Mouse (Mus musculus): ENCODE measurements around the gene Mllt10.

Gene Mllt10

DNA sequence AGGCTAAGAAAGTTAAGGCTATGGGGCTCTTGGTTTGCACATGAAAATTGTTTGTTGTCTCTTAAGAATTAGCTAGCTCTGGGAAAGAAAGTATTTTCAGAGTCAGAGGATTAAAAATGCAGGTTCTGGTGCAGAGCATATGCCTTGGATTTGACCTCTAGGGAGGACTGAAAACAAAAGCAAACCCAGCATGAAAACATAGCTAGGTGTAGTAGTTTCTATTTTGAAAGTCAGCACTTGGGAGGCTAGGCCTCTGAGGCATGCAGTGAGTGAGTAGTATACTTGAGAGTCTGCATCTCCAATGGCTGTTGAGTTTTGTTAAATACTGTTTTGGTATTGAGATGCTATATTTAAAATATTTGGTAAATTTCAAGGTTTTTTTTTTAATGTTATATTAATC, 39.3 kb downstream of the Mllt10 start:
- no peak for DNase-seq

DNA sequence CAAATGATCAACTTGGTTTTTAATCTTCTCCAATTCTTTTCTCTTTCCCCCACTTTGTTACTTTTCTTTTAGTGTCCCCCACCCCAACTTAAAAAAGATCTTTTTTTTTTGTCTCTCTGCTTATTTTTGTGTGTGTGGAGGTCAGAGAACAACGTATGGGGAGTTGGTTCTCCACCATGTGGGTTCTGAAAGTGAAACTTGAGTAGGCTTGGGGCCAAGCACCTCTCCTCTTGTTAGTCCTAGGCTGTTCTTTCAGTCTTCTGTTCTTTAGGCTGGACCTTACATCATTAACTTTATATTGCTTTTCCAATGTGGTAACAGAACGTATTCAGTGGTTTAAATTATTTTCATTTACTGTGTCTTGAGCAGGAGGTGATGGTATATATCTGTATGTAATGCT, 40.8 kb downstream of the Mllt10 start:
- no peak for DNase-seq

DNA sequence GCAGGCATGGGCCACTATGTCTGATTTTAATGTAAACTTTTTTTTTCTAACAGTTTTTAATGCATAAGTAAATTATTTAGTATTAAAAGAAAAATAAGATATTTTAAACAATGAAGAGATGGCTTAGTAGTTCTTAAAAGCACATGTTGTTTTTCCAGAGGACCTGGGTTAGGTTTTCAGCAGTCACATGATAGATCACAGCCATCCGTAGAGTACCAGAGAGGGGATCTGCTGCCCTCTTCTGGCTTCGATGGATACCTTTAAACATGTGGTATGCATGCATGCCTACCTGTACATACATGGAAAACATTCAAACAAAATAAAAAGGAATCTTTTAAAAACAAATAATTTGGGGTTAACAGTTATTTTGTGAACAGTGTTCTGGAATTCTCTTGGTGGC, 45.9 kb downstream of the Mllt10 start:
- no peak for DNase-seq

DNA sequence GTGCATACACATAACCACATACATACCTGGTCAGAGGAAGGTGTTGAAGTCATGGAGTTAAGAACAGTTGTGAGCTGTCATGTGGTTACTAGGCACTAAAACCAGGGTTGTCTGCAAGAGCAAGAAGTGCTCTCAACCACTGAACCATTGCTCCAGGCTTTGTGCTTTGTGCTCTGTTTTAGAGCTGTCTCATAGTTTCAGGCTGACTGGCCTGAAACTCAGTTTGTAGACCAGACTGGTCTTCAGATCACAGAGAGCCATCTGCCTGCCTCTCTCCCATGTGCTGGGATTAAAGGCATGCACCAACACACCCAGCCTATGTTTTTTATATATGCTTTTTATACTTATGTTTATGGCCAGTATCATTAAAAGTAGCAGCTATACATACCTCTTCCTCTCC, 52.5 kb downstream of the Mllt10 start:
- DNase-seq, result no peak

DNA sequence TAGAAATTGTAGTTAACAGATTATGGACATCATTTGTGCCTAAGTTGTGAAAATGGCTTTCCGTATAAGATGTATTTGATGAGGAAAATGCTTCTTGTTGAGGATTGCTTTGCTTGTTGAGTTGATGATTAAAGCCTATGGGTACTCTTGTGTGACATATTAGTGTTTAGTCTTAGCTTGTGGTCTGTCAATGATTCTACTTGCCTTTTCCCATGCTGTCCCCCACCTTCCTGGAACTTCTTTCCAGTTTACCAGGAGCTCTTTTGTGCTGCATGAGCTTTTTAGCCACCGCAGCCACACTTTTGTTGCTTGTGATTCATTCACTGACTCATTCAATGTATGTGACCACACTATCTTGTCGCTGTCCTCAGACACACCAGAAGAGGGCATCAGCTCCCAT, 53.2 kb downstream of the Mllt10 start:
- DNase-seq, result no peak

DNA sequence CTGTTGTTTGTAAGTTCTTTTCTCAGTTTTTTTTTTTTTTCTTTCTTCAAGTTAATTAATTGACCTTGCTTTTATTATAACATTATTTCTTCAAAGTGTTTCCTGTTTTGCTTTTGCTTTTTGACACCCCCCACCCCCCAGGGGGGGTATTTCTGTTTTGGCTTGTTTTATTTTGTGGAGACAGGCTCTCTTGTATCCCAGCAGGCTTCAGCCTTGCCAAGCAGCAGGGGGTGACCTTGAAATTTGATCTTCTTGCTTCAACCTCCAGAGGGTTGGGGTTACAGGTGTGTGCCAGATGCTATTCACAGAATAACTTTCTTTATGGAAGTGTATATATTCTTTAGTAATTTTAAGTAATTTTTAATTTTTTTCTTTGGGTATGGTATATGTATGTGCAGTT, 56.4 kb downstream of the Mllt10 start:
- peak in 1 of 2 experiments; percentile 12 for DNase-seq

DNA sequence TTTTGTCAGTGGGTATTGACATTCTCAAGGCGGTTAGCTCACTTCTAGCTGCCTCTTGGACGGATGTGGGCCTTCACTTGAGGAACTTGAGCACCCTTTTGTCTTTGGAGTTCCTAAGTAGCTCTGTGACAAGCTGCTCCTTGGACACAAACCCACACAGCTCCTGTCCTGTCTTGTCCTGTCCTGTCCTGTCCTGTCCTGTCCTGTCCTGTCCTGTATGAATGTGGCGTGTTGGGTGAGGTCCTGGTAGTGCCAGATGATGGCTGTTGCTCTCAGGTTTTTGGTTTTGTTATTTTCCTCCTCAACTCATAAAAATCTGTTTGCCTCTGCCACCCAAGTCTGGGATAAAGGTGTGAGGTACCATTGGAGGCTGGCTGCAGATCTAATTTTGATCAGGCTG, 61.4 kb downstream of the Mllt10 start:
- no peak for DNase-seq

DNA sequence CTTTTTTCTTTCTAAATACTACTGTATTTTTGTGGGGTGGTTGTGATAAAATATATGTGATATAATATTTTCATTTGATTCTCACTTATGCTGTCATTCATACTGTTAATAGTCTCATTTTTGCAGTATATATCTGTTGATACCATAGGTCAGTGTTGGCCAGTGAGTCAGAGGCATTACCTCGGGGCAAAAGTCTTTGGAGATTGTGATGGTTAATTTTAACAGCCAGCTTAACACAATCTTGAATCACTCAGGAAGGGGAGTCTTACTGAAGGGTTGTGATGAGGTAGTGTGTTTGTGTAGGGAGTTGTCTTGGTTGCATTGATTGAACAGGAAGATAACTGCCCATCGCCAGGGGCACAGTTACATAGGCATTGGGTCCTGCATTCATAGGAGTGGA, 83.1 kb downstream of the Mllt10 start:
- no peak for DNase-seq

DNA sequence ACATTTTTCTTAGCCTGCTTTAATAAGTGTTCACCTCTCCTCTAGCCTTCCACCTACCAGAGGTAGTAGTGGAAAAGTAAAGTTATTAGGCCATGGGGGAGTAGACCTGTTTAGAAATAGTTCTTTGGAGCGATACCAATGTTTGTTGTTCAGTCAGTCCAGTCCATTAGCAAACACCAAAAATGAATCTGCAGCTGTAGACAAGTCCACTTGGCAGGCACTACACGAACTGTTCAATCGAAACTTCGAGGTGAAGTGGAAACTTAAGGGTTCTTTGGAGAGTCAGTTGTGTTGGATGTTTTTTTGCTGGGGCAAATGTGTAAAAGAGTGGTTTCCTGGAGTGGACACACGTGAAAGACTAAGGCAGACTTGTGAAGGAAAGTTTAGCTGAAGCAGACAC, 84.6 kb downstream of the Mllt10 start:
- no peak for DNase-seq

DNA sequence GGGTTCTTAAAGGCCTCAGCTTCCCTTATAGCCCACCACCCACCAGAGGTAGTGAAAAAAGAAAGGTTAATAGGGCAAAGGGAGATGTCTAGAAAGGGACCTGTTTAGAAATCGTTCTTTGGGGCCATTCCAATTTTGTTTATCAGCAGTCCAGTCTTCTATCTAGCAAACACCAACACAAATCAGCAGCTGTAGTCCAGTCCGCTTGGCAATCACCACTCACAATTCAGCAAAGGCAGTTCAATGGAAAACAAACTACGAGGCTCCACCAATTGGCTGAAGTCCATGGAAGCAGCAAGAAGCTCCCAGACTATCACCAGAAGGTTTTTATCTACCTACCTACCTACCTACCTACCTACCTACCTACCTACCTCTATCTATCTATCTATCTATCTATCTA, 101.1 kb downstream of the Mllt10 start:
- DNase-seq, result no peak

DNA sequence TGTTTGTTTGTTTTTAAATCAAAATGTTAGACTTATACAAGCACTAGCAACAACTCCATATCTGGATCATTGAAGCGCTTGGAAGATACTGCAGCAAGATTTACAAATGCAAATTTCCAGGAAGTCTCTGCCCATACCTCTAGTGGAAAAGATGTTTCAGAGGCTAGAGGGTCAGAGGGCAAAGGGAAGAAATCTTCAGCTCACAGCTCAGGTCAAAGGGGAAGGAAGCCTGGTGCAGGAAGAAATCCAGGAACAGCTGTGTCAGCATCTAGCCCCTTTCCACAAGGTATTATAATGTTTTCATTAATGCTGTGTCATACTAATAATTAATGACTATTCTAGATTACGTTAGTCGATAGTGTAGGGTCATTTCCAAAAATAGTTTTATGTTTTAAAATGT, 104.4 kb downstream of the Mllt10 start:
- DNase-seq, result no peak

DNA sequence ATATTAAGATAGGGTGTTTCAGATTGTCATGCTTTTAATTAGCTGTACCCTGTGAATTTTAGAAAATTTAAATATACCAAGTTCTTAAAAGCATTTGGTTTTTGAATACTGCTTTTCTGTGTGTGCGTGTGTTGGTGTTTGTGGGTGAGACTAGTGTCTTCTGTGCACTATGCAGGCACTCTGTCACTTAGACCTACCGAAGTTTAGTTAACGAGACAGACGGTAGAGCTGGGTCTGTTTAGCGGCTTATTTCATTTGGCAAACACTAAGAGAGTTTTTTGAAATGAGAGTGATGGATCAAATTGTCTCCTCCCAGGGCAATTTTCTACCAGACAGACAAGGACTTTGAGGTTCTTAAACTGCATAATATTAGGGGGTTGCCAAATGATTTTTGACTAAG, 106.0 kb downstream of the Mllt10 start:
- no peak for DNase-seq

DNA sequence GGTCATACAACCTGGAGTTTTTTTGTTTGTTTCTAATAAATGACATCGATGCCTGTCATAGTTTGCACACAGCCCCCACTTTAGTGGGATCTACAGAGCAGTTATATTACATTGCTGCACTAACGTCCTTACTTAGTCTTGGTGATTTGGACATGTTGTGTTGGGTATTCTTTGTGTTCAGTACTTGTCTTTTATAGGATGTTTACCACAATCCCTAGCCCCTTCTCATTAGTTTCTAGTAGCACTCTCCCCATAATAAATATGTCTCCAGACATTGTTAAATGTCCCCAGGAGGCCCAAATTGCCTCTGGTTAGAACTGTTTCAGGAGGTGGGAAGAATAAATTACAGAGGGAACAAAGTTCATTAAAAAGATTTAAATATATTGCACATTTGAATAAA, 110.5 kb downstream of the Mllt10 start:
- no peak for DNase-seq

DNA sequence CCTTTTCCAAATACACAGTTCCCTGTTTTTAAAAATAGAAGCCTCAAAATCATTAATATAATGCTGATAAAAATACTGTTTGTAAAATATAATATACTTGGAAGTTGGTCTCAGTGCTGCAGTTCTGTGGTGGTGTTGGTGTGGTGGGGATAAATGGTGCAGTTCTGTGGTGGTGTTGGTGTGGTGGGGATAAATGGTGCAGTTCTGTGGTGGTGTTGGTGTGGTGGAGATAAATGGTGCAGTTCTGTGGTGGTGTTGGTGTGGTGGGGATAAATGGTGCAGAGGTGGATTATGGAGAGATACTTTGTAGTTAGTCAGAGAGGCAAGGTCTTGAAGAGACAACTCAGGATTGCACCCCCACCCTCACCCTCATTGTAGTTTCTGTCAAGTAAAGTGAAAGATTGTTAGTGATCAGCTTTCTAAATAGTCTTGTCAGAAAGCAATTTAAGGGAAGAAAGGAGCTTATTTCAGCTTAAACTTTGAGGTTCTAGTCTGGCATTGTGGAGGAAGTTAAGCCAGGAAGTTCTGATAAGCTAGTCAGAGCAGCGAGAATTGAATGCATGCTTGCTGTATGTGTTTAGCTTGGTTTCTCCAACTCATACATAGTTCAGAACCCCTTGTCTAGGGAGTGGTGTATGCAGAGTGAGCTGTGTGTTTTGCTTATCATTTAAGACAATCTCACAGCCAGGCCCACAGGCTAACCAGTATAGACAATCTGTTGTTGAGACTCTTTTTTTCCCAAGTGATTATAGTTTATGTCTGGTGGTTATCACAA, 114.3 kb downstream of the Mllt10 start:
- no peak for DNase-seq

DNA sequence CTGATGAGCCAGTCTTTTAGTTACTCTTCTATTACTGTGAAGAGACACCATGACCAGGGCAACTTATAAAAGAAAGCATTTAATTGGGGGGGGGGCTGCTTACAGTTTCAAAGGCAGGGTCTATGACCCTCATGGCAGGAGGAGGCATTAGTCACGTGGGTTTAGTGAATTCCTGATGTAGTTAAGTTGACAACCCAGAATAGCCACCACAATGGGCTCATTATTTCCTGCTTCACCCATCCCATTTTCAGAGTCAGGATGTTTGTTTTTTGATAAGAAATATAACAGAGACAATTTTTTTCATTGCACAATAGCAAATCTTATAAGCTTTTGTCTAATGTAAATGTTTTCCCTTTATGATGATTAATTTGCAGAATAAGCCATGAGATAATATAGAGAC, 120.2 kb downstream of the Mllt10 start:
- DNase-seq, result no peak

DNA sequence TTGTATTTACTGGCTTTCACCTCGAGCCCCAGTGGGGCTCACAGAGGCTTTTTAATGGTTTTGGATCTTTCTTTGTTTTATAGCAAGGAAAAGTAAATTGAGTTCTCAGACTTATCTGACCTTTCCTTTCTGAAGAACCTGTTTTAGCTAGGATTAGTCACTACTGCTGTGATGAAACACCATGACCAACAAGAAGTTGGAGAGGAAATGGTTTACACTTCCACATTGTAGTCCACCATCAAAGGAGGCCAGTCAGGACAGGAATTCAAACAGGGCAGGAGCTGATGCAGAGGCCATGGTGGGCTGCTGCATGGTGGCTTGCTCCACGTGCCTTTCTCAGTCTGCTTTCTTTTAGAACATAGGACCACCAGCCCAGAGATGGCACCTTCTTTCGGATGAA, 121.2 kb downstream of the Mllt10 start:
- DNase-seq, result no peak

DNA sequence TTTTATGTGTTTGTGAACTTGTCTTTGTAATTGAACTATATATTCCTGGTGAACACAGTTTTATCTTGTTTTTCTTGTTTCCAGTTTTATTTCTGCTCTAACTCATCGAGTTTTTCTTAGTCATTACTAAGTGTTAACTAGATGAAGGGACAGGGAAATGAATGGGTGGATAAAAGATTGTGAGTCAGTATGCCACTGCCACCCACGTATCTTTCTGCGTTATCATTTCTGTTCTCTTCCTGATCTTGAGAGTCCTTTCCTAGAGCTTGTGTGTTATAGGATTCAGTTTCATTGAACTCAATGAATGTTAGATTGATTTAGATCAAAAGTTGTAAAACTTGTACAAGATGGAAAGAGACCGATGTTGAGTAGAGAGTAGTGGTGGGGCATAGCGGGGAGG, 125.3 kb downstream of the Mllt10 start:
- no peak for DNase-seq

DNA sequence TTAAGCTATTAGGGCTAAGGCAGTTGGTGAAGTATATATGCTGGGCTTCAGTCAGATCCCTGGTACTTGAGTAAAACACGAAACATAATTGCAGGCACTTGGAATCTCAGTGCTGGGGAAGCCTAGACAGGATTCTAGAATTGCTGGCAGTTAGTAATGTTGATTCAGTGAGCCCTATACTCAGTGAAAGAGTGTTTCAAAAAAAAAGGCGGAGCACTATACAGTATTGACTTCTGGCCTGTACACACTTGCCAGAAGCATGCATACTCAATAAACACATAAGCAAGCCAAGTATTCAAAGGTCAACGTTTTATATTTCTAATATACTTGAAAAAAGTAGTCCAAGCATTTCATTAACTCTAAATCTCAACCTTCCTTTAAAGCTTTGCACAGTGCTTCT, 126.6 kb downstream of the Mllt10 start:
- no peak for DNase-seq

DNA sequence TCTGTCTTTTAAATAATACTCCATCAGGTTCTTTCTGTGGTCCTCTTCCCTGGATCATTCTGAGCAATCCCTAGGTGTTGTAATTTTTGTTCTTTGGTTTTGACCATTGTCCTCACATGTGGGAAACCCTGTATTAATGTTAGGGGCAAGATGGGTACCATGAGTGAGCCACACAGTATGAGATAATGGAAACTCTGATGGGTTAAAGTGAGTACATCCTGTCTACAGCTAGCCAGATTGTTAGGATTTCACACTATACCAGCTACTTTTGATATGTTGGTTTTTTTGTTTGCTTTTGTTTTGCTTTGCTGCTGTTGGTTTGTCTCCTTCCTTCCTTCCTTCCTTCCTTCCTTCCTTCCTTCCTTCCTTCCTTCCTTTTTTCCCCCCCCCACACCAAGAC, 128.0 kb downstream of the Mllt10 start:
- no peak for DNase-seq

DNA sequence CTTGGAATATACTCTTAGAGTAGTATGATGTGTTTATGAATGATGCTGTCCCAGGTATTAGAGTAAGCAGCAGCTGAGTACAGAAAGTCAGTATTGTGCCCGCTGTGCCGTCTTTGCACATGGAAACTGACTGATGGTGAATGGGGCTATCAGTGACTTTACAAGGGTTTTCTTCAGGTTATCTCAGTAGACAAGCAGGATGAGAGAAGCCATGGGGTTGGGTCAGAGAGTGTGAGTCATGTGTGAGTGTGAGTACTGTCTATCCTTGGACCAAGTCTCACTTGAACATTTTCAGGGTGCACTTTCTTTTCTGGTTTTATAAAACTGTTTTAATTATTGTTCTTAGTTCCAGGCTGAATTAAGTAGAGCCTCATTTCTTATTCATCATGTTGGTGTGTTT, 133.3 kb downstream of the Mllt10 start:
- no peak for DNase-seq

DNA sequence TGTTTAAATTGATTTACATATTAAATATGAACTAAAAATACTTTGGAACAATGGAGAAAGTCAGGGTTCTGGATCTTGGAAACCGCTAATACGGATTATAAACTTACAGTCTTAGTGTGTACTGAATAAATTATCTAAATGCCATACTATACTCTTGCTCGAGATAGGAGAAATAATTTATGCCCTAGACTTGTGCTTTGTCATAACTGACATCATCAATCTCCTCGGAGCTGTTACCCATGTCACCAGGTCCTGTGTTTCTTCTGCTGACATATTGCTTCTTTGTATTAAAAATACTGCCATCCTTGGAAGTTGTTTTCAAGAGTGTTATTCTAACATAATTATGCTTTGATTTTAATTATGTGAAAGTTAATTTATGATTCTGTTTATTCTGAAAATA, 140.2 kb downstream of the Mllt10 start:
- DNase-seq, result no peak

DNA sequence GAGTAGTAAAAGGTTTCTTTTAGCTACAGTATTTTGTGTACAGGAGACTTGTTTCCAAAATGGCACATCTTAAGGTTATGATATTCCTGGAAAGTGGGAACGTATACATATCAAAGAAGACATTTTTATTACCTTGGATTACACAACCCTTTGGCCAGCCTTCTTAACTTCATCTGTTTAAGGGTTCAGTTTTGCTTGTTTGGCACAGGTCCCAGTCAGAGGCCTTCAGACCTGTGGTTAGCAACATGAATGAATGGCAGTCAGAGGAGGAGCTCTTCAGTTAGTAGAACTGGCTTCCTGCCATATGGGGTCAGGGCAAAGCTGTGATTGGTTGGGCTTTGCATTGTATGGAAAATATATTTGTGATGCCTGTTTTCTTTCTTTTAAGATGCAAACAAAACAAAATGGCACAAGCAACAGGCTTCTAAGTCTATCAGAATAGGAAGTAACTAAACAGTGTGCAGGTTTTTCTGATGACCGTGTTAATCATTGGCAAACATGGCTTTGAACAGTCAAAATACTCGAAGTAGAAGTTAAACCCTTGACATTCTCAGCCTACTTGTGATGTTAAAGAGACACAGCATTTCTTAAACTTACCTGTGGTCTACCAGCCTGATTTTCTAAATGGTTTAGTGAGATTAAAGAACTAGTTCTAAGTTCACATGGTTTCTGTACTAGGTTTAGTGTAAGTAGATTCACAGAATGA, 140.8 kb downstream of the Mllt10 start:
- no peak for DNase-seq

DNA sequence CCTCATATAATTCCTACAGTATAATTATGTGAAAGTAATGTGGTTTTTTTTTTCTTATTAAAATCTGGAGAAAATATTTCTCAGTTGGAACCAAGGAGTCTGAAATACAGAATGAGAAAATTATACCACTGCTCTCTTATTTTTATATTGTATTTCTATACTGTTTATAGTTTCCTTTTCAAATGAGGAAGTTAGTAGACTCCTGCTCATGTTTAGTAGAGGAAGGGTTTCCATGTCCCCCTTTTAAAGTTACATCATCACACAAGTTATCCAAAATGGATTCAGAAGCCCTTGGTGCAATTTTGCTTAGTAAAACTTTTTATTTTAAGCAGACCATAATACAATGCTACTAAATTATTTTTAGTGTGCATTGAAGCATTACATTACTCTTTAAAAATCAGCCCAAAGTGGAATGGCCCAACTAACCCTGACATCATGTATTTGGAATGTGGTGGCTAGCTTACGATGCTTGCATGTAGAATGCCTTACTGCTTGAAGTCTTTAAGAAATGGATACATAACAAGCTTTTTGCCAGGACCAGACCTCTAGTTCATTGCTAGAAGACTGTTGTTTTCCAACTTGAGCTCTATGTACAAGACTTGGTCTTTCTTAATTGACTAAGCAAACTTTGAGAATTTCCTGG, 146.9 kb downstream of the Mllt10 start:
- DNase-seq, result no peak

DNA sequence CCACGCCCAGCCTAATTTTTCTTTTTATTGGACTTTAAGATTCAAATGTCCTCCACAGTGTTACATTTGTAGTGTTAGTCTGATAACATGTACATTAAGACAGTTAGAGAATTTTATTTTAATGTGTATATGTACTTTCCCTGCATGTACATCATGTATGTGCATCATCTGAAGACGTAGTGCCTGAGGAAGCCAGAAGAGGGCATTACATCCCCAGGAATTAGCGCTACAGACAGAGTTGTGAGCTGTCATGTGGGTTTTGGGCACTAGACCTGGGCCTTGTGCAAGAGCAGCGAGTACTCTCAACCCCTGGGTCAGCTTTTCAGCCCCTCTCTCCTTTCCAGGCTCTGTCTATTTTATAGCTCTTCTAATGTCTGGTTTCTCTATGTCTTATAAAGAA, 147.9 kb downstream of the Mllt10 start:
- DNase-seq, result peak in 1 of 2 experiments; percentile 39

Data from cerebellum, postnatal 14 days (tissue).